Mouse (Mus musculus) lung, embryonic 16.5 days (tissue): ENCODE results near the gene Zfp444. TPM values are rescaled to one million over a fixed set of nuclear protein-coding genes. Genes with fewer than 3 reads are reported as not detected.
"Not testable (repeated sequence)": the region's sequence is repeated elsewhere in the genome, so short reads cannot be mapped to it uniquely, and the experiment has no call there.

ENCODE experiments used
- ATAC-seq: fragments of 200-750 bp; cut with Nextera tagmentation; 2 replicates; pipeline ENCODE4 v1.8.0; 2017; ENCODE audit warnings: low read depth, mild to moderate bottlenecking, moderate library complexity
- H3K27ac ChIP-seq: fragments of 300-500 bp; sonication (generic); 2 replicates; pipeline ENCODE4 v1.5.1; 2014; ENCODE audit warnings: mild to moderate bottlenecking, control low read depth, low read length
- H3K27me3 ChIP-seq: fragments of 300-500 bp; sonication (generic); 2 replicates; pipeline ENCODE4 v1.6.1; 2014; ENCODE audit warnings: low read depth, low read length, mixed read lengths; ENCODE audit not compliant: control insufficient read depth, insufficient read depth
- H3K36me3 ChIP-seq: fragments of 300-500 bp; sonication (generic); 2 replicates; pipeline ENCODE4 v1.6.1; 2014; ENCODE audit warnings: low read length; ENCODE audit not compliant: control insufficient read depth, insufficient read depth
- H3K4me1 ChIP-seq: fragments of 300-500 bp; sonication (generic); replicated peaks from 2 replicates; pipeline ENCODE4 v1.6.1; 2014; ENCODE audit warnings: low read length, mixed read lengths; ENCODE audit not compliant: control insufficient read depth, insufficient read depth
- H3K4me2 ChIP-seq: fragments of 300-500 bp; sonication (generic); 2 replicates; pipeline ENCODE4 v1.6.1; 2014; ENCODE audit warnings: low read depth, low read length, control low read depth
- H3K4me3 ChIP-seq: fragments of 300-500 bp; sonication (generic); 2 replicates; pipeline ENCODE4 v1.5.1; 2014; ENCODE audit warnings: mild to moderate bottlenecking, low read length, control low read depth
- H3K9ac ChIP-seq: fragments of 300-500 bp; sonication (generic); 2 replicates; pipeline ENCODE4 v1.6.1; 2014; ENCODE audit warnings: low read length, control low read depth
- H3K9me3 ChIP-seq: fragments of 300-500 bp; sonication (generic); 2 replicates; pipeline ENCODE4 v1.6.1; 2016; ENCODE audit warnings: low read length; ENCODE audit not compliant: control insufficient read depth
- WGBS: fragments of 180-500 bp; shearing (Covaris S2); extraction: QIAGEN DNeasy Blood & Tissue Kit; methylation state at CpG from one replicate; pipeline ENCODE4 v1.1.7; 2014; 5-methylcytosine and 5-hydroxymethylcytosine counted together
- polyA plus RNA-seq: library from polyadenylated mRNA; unstranded; fragments of >200 nt; fragmentation: Nextera tagmentation; extraction: Ambion mirVana; gene quantifications from 2 replicates; pipeline ENCODE4 v1.2.1, GENCODE M21; 2015

Zfp444 gene
- polyA plus RNA-seq, 1 experiment from 2014 or later = 48.4 TPM

DNA sequence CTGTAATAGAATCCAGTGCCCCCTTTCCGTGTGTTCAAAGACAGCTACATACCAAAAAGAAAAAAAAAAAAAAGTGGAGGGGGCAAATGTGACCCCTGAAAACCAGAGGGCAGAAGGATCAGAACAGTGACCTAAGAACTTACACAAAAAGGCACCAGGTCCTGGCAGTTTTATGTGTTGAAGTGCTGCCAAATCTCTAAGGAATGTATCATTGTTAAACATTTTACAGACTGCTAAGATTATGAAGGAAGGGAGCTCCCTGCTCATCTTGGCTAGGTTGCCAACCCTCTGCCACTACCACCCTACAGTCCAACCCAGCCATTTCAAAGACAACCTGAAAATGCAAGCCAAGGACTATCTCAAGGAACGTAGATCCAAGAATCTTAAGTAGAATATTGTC lies 14.2 kb downstream of the Zfp444 start:
- H3K9me3 ChIP-seq = no peaks in the 10 kb centered on the region
- no peak for ATAC-seq
- H3K27ac ChIP-seq = no peak overlapping the region
- WGBS = 93% methylated on average over 2 of the region's 2 CpGs
- H3K9ac ChIP-seq = no peak overlapping the region
- H3K36me3 ChIP-seq = peaks cover 41% of the 10 kb centered on the region
- H3K4me3 ChIP-seq = no peak overlapping the region
- H3K4me2 ChIP-seq = no peak overlapping the region
- H3K27me3 ChIP-seq = no peaks in the 10 kb centered on the region
- H3K4me1 ChIP-seq = no peaks in the 10 kb centered on the region

DNA sequence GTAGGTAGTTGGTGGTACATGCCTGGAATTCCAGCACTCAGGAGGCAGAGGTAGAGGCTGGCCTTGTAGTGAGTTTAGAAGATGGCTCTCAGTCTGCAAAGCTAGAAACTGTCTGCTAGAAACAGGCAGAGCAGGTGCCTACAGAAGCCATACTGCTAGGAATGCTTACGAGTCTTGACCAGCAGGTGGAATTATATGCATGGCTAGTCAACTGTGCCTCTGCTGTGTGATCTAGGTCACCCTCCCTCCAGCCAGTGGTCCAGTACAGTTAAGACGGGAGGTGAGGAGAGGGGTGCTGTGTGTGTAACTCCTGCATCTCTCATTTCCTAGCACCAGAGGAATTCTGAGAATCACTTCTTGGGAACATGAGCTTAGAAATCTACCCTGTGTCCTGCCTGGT lies 14.7 kb downstream of the Zfp444 start:
- Histone ChIP-seq H3K4me2 (no peak overlapping the region), H3K9me3 (no peaks in the 10 kb centered on the region), H3K27me3 (no peaks in the 10 kb centered on the region), H3K4me3 (no peak overlapping the region), H3K27ac (no peak overlapping the region), H3K4me1 (no peaks in the 10 kb centered on the region), H3K9ac (no peak overlapping the region), H3K36me3 (peaks cover 41% of the 10 kb centered on the region)
- ATAC-seq = no peak
- WGBS = 89% methylated on average over 2 of the region's 2 CpGs

DNA sequence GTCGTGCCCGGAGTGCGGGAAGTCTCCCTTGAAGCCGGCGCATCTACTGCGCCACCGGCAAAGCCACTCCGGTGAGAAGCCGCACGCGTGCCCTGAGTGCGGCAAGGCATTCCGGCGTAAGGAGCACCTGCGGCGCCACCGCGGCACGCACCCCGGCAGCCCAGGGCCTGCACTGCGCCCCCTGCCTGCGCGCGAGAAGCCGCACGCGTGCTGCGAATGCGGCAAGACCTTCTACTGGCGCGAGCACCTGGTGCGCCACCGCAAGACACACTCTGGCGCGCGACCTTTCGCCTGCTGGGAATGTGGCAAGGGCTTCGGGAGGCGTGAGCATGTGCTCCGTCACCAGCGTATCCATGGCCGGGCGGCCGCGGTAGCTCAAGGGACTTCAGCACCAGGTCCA lies 17.5 kb downstream of the Zfp444 start:
- Histone ChIP-seq H3K4me2 (no peak overlapping the region), H3K36me3 (peaks cover 37% of the 10 kb centered on the region), H3K4me3 (no peak overlapping the region), H3K9ac (no peak overlapping the region), H3K4me1 (no peaks in the 10 kb centered on the region), H3K27ac (no peak overlapping the region), H3K27me3 (no peaks in the 10 kb centered on the region), H3K9me3 (no peaks in the 10 kb centered on the region)
- 50% methylated on average over 45 of the region's 45 CpGs for WGBS
- no peak for ATAC-seq

DNA sequence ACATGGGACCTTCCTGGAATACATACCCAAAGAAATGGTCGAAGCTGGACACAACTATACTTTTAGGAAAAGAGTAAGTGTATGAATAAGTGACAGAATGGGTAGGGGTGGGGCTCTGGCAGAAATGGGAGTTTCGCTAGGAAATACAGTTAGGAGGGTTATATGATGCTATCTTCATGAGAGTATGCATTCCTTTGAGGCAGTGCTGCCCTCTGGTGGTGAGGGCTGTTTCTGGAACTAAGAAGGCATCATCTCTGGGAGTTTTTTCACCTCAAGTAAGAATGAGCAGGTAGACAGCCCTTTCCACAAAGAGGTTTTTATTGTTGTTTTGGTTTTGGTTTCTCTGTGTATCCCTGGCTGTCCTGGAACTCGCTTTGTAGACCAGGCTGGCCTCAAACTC lies 19.4 kb downstream of the Zfp444 start:
- H3K4me1 ChIP-seq = no peaks in the 10 kb centered on the region
- 32% methylated on average over 3 of the region's 3 CpGs for whole genome bisulfite sequencing
- no peak overlapping the region for H3K4me2 ChIP-seq
- H3K36me3 ChIP-seq = peaks cover 21% of the 10 kb centered on the region
- no peaks in the 10 kb centered on the region for H3K9me3 ChIP-seq
- H3K27me3 ChIP-seq = no peaks in the 10 kb centered on the region
- no peak overlapping the region for H3K4me3 ChIP-seq
- no peak overlapping the region for H3K27ac ChIP-seq
- no peak for ATAC-seq
- no peak overlapping the region for H3K9ac ChIP-seq

DNA sequence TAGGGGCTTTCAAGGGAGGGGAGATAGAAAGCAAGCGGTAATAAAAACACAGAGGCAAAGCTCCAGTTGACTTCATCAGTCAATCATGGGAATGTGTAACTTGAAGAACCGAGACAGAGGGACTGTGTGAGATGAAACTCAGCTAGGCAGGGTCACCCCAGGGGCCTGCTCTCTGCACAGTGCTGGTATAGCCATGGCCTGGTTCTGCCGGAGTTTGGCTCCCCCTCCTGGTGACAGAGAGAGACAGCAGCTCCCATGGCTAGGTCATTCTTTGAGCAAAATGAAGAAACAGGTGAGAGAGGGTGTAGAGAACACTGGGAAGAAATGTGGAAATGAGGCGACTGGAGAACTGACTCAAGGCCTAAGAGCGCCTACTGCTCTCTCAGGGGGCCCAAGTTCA lies 22.1 kb downstream of the Zfp444 start:
- Histone ChIP-seq H3K4me2 (no peak overlapping the region), H3K27ac (no peak overlapping the region), H3K4me3 (no peak overlapping the region), H3K9me3 (no peaks in the 10 kb centered on the region), H3K4me1 (no peaks in the 10 kb centered on the region), H3K9ac (no peak overlapping the region), H3K36me3 (peaks cover 4% of the 10 kb centered on the region; the same call in 1 of the 2 replicates), H3K27me3 (no peaks in the 10 kb centered on the region)
- 19% methylated on average over 5 of the region's 5 CpGs for WGBS
- ATAC-seq = peak; percentile 64

DNA sequence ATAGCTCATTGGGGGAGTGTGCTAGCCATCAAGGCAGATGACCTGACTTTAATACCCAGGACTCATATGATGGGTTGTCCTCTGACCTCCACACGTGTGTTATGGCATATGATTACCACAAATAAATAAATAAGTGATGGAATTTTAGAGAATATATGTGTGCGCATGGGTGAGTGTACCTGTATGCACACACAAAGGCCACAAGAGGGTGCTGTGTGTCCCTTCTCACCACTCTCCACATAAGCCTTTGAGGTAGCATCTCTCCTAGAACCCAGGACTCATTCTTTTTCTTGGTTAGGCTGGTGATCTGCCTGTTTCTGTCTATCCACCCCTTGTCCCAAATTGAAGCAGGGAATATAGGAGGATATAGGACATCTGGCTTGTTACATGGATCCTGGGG lies 23.8 kb downstream of the Zfp444 start:
- no peaks in the 10 kb centered on the region for H3K27me3 ChIP-seq

DNA sequence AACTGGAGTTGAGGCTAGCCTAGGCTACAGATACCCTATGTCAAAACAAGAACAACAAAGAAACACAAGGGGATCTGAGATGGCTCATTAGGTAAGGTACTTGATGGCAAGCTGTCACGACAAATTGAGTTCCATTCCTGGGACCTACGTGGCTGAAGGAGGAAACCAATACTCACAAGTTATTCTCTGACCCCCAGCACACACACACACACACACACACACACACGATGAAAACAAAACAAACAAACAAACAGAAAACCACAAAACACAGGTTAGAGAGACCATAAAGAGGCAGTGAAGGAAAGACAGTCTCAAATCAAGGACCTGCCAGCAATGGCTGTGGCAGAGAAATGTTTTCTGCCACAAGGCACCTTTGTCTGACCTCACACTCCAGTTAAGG lies 24.8 kb downstream of the Zfp444 start, which contains the start of gene Galp:
Galp (plus strand) TSS at position 301 of the 400 bp plus-strand sequence.
- H3K4me3 ChIP-seq = no peak within 1 kb of the TSS
- WGBS = 64% methylated on average over 3 of the region's 3 CpGs
- no peak for ATAC-seq
- no peak within 1 kb of the TSS for H3K27ac ChIP-seq
- no peaks in the 10 kb centered on the region for H3K27me3 ChIP-seq
- H3K4me2 ChIP-seq = no peak within 1 kb of the TSS
- no peaks in the 10 kb centered on the region for H3K4me1 ChIP-seq
- no peaks in the 10 kb centered on the region for H3K9me3 ChIP-seq
- H3K36me3 ChIP-seq = no peaks in the 10 kb centered on the region
- no peak within 1 kb of the TSS for H3K9ac ChIP-seq

More for the DNA sequence above, 23.8 kb downstream of the Zfp444 start:
- Histone ChIP-seq H3K9ac (no peak overlapping the region), H3K36me3 (no peaks in the 10 kb centered on the region), H3K4me2 (no peak overlapping the region), H3K9me3 (no peaks in the 10 kb centered on the region), H3K4me1 (no peaks in the 10 kb centered on the region), H3K4me3 (no peak overlapping the region), H3K27ac (no peak overlapping the region)
- no peak for ATAC-seq
- 57% methylated on average over 2 of the region's 2 CpGs for WGBS

DNA sequence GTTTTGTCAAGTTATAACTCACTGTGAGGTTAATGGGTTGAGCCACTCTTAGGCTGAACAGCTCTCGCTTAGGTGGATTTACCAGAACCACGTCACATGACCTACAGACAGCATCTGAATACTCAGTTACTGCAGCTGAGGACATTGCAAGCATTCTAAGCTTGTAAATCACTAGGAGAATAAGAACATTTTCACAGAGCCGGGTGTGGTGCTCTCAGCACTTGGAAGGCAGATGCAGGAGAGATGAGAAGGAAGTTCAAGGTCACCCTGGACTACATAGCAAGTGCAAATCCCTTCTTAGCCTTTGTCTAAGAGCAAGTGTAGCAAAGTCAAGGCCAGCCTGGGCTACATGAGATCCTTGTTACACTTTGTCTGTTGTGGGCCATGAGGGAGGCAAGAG lies 32.2 kb downstream of the Zfp444 start:
- 78% methylated on average over 3 of the region's 3 CpGs for WGBS

DNA sequence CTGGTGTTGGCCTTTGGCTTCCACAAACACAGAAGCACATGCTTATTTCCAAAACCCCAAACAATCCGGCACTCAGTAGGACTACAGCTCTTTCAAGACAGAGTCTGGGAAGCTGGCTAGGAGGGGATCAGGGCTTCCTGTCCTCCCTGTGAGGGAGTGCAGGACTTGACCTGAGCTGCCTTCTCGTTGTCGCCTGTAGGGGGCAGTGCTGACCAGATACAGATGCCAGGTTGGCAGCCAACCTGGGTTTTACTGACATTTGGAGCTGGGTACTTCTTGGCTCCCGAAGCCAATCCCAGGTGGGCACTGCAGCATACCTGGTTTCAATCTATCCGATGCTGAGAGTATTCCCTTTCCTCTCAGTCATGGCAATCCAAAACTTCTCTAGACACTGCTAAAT lies 41.1 kb downstream of the Zfp444 start:
- WGBS = 46% methylated on average over 5 of the region's 5 CpGs

More for the DNA sequence above, 32.2 kb downstream of the Zfp444 start:
- no peak overlapping the region for H3K9ac ChIP-seq
- no peak overlapping the region for H3K4me2 ChIP-seq
- H3K36me3 ChIP-seq = no peaks in the 10 kb centered on the region
- no peak overlapping the region for H3K27ac ChIP-seq
- H3K27me3 ChIP-seq = no peaks in the 10 kb centered on the region
- H3K4me3 ChIP-seq = no peak overlapping the region
- ATAC-seq = no peak
- H3K9me3 ChIP-seq = no peaks in the 10 kb centered on the region
- H3K4me1 ChIP-seq = no peaks in the 10 kb centered on the region

DNA sequence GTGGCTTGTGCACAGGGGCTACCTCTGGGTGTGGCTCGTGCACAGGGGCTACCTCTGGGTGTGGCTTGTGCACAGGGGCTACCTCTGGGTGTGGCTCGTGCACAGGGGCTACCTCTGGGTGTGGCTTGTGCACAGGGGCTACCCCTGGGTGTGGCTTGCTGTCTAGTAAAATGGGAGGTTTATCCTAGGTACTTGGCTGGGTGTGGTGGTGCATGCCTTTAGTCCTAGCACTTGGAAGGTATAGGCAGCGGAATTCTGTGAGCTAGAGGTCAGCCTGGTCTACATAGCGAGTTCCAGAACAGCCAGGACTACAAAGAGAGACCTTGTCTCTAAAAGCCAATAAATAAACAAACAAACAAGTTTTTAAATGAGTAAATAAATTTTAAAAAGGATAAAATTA lies 42.7 kb downstream of the Zfp444 start:
- H3K9me3 ChIP-seq, H3K4me3 ChIP-seq, H3K4me2 ChIP-seq, ATAC-seq, H3K9ac ChIP-seq, H3K27ac ChIP-seq, H3K27me3 ChIP-seq, H3K36me3 ChIP-seq, H3K4me1 ChIP-seq: not testable (repeated sequence)
- 64% methylated on average over 4 of the region's 4 CpGs for WGBS

More for the DNA sequence above, 41.1 kb downstream of the Zfp444 start:
- Histone ChIP-seq H3K9ac (no peak overlapping the region), H3K27me3 (no peaks in the 10 kb centered on the region), H3K9me3 (no peaks in the 10 kb centered on the region), H3K4me2 (no peak overlapping the region), H3K27ac (no peak overlapping the region), H3K4me3 (no peak overlapping the region), H3K4me1 (no peaks in the 10 kb centered on the region), H3K36me3 (no peaks in the 10 kb centered on the region)
- no peak for ATAC-seq
